Mouse (Mus musculus) thymus, postnatal 14 days (tissue): ENCODE measurements around the gene Atf6.
A peak's percentile ranks its signal among the peaks of the same experiment; 100 is the strongest.

Experiments
- DNase-seq: peaks from one replicate; pipeline ENCODE4 v3.0.0; 2021

Gene Atf6

GRCm38 (mm10) chr1:170882915-170883485 lies 15.4 kb upstream of the Atf6 start:
- peak; percentile 17 for DNase-seq

GRCm38 (mm10) chr1:170876906-170877305 lies 9.3 kb upstream of the Atf6 start:
- no peak for DNase-seq

GRCm38 (mm10) chr1:170875676-170876075 lies 8.1 kb upstream of the Atf6 start:
- no peak for DNase-seq

- DNase-seq = no peak
Observed at GRCm38 (mm10) chr1:170871961-170872360, 4.4 kb upstream of the Atf6 start.

GRCm38 (mm10) chr1:170871402-170871801 lies 3.8 kb upstream of the Atf6 start:
- DNase-seq = no peak

GRCm38 (mm10) chr1:170868905-170869283 lies 1.3 kb upstream of the Atf6 start:
- DNase-seq = no peak

GRCm38 (mm10) chr1:170868107-170868904 lies 735 bp upstream of the Atf6 start:
- peak; percentile 40 for DNase-seq

- DNase-seq = peak; percentile 30
Observed at GRCm38 (mm10) chr1:170866992-170867690, 430 bp downstream of the Atf6 start.

GRCm38 (mm10) chr1:170865406-170865805 lies 2.2 kb downstream of the Atf6 start:
- DNase-seq = no peak

- DNase-seq = no peak
Observed at GRCm38 (mm10) chr1:170864754-170865153, 2.8 kb downstream of the Atf6 start.

- DNase-seq = no peak
Observed at GRCm38 (mm10) chr1:170864234-170864633, 3.3 kb downstream of the Atf6 start.

GRCm38 (mm10) chr1:170863033-170863432 lies 4.5 kb downstream of the Atf6 start:
- peak; percentile 54 for DNase-seq

GRCm38 (mm10) chr1:170862435-170862717 lies 5.2 kb downstream of the Atf6 start:
- DNase-seq = no peak

GRCm38 (mm10) chr1:170861671-170862434 lies 5.7 kb downstream of the Atf6 start:
- DNase-seq = peak; percentile 25

- DNase-seq = no peak
Observed at GRCm38 (mm10) chr1:170858872-170859271, 8.7 kb downstream of the Atf6 start.

GRCm38 (mm10) chr1:170857369-170857768 lies 10.2 kb downstream of the Atf6 start:
- no peak for DNase-seq

GRCm38 (mm10) chr1:170855056-170855760 lies 12.4 kb downstream of the Atf6 start:
- DNase-seq = no peak

- DNase-seq = no peak
Observed at GRCm38 (mm10) chr1:170853604-170854003, 14.0 kb downstream of the Atf6 start.

- DNase-seq = no peak
Observed at GRCm38 (mm10) chr1:170850637-170851624, 16.6 kb downstream of the Atf6 start.

GRCm38 (mm10) chr1:170850007-170850406 lies 17.6 kb downstream of the Atf6 start:
- no peak for DNase-seq
